ENCODE assay signal across 21 mouse cellular contexts in genomic region chr10:83094248-83094647, GRCm38 (mm10).
DNase-seq lines count a peak whose midpoint lies in the region; ATAC-seq and TF ChIP-seq lines count a peak whose summit lies in the region.
"Had no signal": no experiment of that assay in that cellular context is flagged by ENCODE, and none has a peak within 500 bp of the region (broad histone marks: within the 10 kb centered on the region; RNA-seq: fewer than 3 reads in every experiment).

No protein-coding gene starts in this region.

- no peak overlapping the region for H3K4me3 ChIP-seq in ES-E14 (ENCODE audit: insufficient read depth in 1 of 2, low read depth in 1 of 2, low read length in 2 of 2, poor library complexity in 1 of 2, severe bottlenecking in 1 of 2)
- H3K4me3 ChIP-seq: forebrain, embryonic 10.5 days; gastrocnemius, adult 2 months; heart, adult 2 months; hindbrain, embryonic 12.5 days; limb, embryonic 13.5 days; liver, embryonic 15.5 days; midbrain, embryonic 10.5 days; neural tube, embryonic 12.5 days had no signal

- H3K4me1 ChIP-seq in ES-E14 (ENCODE audit: control insufficient read depth in 2 of 2, insufficient read depth in 2 of 2, low read length in 2 of 2, poor library complexity in 1 of 2), result peaks cover 2% of the 10 kb centered on the region in 2 experiments; a peak in 1 of 4 replicates

- H3K9me3 ChIP-seq in ES-E14 (ENCODE audit: control insufficient read depth, insufficient read depth, low read depth, low read length), result no peaks in the 10 kb centered on the region
- H3K9me3 ChIP-seq: forebrain, embryonic 10.5 days; hindbrain, embryonic 12.5 days; limb, embryonic 13.5 days; liver, embryonic 15.5 days; midbrain, embryonic 10.5 days; neural tube, embryonic 12.5 days had no signal

- intact Hi-C loops in heart, postnatal 36 days (cut with DNase I), result no loop called here

- 0 out of 4 replicates have a peak, but pooled peaks have one; percentile 12 to 14 for ATAC-seq in hematopoietic stem cell, adult 5-6 weeks (replicated peaks in 1 of 2; ENCODE audit: insufficient read depth in 1 of 2, low FRiP score in 2 of 2, low TSS enrichment in 1 of 2, low read depth in 1 of 2, poor library complexity in 2 of 2, severe bottlenecking in 2 of 2)
- ATAC-seq: intestine, embryonic 16.5 days had no signal

- H3K36me3 ChIP-seq in ES-E14 (ENCODE audit: control insufficient read depth, insufficient read depth, low read length, poor library complexity, severe bottlenecking), result no peaks in the 10 kb centered on the region
- H3K36me3 ChIP-seq: forebrain, embryonic 10.5 days; hindbrain, embryonic 12.5 days; limb, embryonic 13.5 days; liver, embryonic 15.5 days; midbrain, embryonic 10.5 days; neural tube, embryonic 12.5 days had no signal

- in situ Hi-C loops in ES-E14 (cut with MboI; ENCODE audit: low sequenced_read_pairs in 2 of 2, unreplicated experiment in 2 of 2), result no loop called here

- H3K27ac ChIP-seq in ES-E14 (ENCODE audit: insufficient read depth, low read depth, low read length, poor library complexity, severe bottlenecking), result no peak overlapping the region
- H3K27ac ChIP-seq: forebrain, embryonic 10.5 days; gastrocnemius, adult 2 months; hindbrain, embryonic 12.5 days; kidney, postnatal 0 days; limb, embryonic 13.5 days; liver, embryonic 15.5 days; midbrain, embryonic 10.5 days; neural tube, embryonic 12.5 days; stomach, postnatal 0 days had no signal

- peak; percentile 29 for DNase-seq in thymus, postnatal 25 days
- DNase-seq in thymus, postnatal 10 days (ENCODE audit: low spot score in 2 of 2), result no peak
- DNase-seq in ES-E14 (ENCODE audit: low read depth, low spot score), result no peak
- DNase-seq in cerebellum, adult 9-10 months, result no peak
- no peak for DNase-seq in heart, postnatal 36 days
- no peak for DNase-seq in kidney, postnatal 10 days
- DNase-seq: cerebellum, adult 2 months; gastrocnemius, adult 2 months; heart, adult 2 months; lung, postnatal 10 days; right cerebral cortex, postnatal 25 days had no signal

- H3K9ac ChIP-seq in ES-E14 (ENCODE audit: insufficient read depth, low read depth, low read length, poor library complexity, severe bottlenecking), result no peak overlapping the region
- H3K9ac ChIP-seq: hindbrain, embryonic 12.5 days; limb, embryonic 13.5 days; liver, embryonic 15.5 days; neural tube, embryonic 12.5 days had no signal

TF ChIP-seq in ES-E14, 5 proteins besides CTCF, POLR2A, EP300 and RAD21:
- TF ChIP-seq ZNF384 (IDR thresholded peaks at IDR 0.05; ENCODE audit: low read depth, low read length) (peak; percentile 42; the same call in 1 of the 2 replicates), HCFC1 (IDR thresholded peaks at IDR 0.05; ENCODE audit: borderline replicate concordance, insufficient read depth, low read length) (no peak)
